Mouse (Mus musculus) myocyte (in vitro differentiated cells): ENCODE results near the gene Fam219a.

ENCODE experiments used
- CEBPB ChIP-seq: IDR thresholded peaks from 2 replicates; pipeline ENCODE4 v1.6.1; 2011; ENCODE audit warnings: mild to moderate bottlenecking, moderate library complexity; ENCODE audit not compliant: poor library complexity, insufficient read depth, severe bottlenecking
- MAX ChIP-seq: IDR thresholded peaks from one replicate; pipeline ENCODE4 v1.6.1; 2011; ENCODE audit warnings: low read depth, mild to moderate bottlenecking, control low read depth
- MYOD1 ChIP-seq, 3 experiments: IDR thresholded peaks; one replicate each; pipeline ENCODE4 v1.6.1; 2011; ENCODE audit warnings: control low read depth in 2 of 3, low read depth in 2 of 3, mild to moderate bottlenecking in 2 of 3, moderate library complexity in 1 of 3; ENCODE audit not compliant: insufficient read length in 2 of 3, control insufficient read depth in 1 of 3
- MYOG ChIP-seq, 3 experiments: IDR thresholded peaks; one replicate each; pipeline ENCODE4 v1.6.1; 2011; ENCODE audit warnings: control low read depth in 2 of 3, low read depth in 2 of 3, mild to moderate bottlenecking in 2 of 3; ENCODE audit not compliant: insufficient read length in 2 of 3, control insufficient read depth in 1 of 3, insufficient read depth in 1 of 3
- POLR2A ChIP-seq: IDR thresholded peaks from one replicate; pipeline ENCODE4 v1.6.1; 2011; ENCODE audit warnings: low read depth, mild to moderate bottlenecking, control low read depth, moderate library complexity; ENCODE audit not compliant: insufficient read length
- POLR2AphosphoS2 ChIP-seq: IDR thresholded peaks from one replicate; pipeline ENCODE4 v1.6.1; 2011; ENCODE audit warnings: low read depth, control low read depth; ENCODE audit not compliant: insufficient read length
- REST ChIP-seq: IDR thresholded peaks from one replicate; pipeline ENCODE4 v1.6.1; 2011; ENCODE audit warnings: mild to moderate bottlenecking, control low read depth, moderate library complexity; ENCODE audit not compliant: insufficient read depth, insufficient read length
- TCF12 ChIP-seq: IDR thresholded peaks from one replicate; pipeline ENCODE4 v1.6.1; 2011; ENCODE audit warnings: mild to moderate bottlenecking, control low read depth; ENCODE audit not compliant: poor library complexity, insufficient read depth, severe bottlenecking
- TCF3 ChIP-seq: IDR thresholded peaks from one replicate; pipeline ENCODE4 v1.6.1; 2011; ENCODE audit warnings: low read depth, control low read depth; ENCODE audit not compliant: insufficient read length
- USF1 ChIP-seq: IDR thresholded peaks from one replicate; pipeline ENCODE4 v1.6.1; 2011; ENCODE audit warnings: low read depth, mild to moderate bottlenecking, control low read depth, moderate library complexity

DNA sequence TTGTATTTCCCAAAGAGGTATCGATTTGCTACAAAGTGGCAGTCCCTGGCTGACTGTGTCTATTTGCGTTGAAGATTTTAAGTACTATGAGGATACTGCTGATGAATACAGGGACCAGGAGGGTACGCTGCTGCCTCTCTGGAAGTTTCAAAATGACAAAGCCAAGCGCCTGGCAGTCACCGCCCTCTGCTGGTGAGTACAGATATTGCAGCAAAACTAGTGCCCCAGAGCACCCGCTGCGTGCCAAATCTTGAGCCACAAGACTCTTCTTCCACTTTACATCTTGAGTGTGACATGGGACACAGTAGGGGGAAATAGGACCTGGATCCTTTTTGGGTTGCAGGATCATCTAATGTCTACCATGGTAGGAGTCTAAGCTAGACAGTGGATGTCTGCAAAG, 44.8 kb upstream of the Fam219a start:
- TF ChIP-seq POLR2A = no peak
- TF ChIP-seq TCF3 = no peak
- TF ChIP-seq CEBPB = no peak
- TF ChIP-seq MAX = no peak
- no peak for TF ChIP-seq POLR2AphosphoS2
- TF ChIP-seq USF1 = no peak
- no peak for TF ChIP-seq MYOD1 (IDR thresholded peaks at IDR 0.05; ENCODE audit: control insufficient read depth in 1 of 3, insufficient read length in 2 of 3, low read depth in 2 of 3)
- no peak for TF ChIP-seq MYOG (IDR thresholded peaks at IDR 0.05; ENCODE audit: control insufficient read depth in 1 of 3, insufficient read depth in 1 of 3, insufficient read length in 2 of 3, low read depth in 2 of 3)
- TF ChIP-seq REST = no peak
- TF ChIP-seq TCF12 = no peak
